Mouse (Mus musculus) ovary, postnatal 14 days (tissue): ENCODE measurements around the gene Gpn1.
"Not testable (repeated sequence)": the region's sequence is repeated elsewhere in the genome, so short reads cannot be mapped to it uniquely, and the experiment has no call there.

Source experiments
- DNase-seq: peaks from one replicate; pipeline ENCODE4 v3.0.0; 2022; ENCODE audit warnings: low spot score

The Gpn1 gene

DNA sequence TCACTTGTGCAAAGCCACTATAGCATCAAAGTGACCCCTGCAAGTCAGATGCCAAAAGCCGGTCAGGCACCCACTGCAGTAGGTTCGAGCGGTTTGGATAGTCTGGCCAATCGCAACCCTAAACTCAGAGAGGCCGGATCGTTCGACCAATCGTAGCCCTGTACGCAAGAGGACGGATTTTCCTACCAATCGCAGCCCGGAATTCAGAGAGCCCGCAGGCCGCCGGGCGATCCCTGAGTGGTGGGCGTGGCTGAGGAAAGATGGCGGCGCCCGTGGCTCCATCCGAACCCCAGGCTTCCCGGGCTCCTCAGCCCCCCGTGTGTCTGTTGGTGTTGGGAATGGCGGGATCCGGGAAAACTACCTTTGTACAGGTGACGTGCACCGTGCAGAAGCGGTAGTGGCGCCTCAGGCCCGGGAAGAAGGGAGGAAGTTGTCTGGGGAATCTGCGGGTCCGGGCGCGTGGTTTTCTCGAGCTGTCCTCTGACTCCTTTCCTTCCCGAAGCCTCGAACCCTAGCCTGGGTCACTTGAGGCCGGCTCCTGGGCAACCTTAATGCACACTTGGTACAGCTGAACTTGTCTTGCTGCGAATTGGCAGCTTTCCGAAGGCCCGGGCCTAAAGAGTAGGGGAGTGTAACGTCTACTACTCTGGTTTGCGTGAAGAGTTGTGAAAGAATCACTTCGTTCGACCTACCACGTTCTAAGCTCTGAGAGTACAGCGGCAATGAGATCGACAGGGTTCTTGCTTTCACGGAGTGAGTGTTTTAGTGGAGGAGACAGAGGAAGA, at the start of gene Gpn1:
Gene Gpn1, plus strand, starts transcription at position 229 of the 785 bp plus-strand sequence.
- DNase-seq: peak; percentile 81

DNA sequence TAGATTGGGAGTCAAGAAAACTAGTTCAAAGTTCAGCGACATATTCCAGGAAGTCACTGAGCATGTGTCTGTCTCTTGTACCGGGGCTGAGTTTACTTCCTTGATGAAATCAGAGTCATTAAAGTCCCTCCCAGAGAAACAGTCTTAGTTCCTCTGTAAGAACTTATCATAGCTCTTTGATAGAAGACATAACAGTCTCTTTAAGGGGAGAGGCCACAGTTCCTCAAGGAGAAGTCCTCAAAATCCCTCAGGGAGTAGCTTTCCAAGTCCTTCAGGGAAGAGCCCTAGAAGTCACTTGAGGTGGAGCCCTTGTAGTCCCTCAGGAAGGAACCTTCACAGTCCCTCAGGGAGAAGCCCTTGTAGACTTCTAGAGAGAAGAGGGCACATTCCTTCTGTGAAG, 43.2 kb upstream of the Gpn1 start:
- no peak for DNase-seq

DNA sequence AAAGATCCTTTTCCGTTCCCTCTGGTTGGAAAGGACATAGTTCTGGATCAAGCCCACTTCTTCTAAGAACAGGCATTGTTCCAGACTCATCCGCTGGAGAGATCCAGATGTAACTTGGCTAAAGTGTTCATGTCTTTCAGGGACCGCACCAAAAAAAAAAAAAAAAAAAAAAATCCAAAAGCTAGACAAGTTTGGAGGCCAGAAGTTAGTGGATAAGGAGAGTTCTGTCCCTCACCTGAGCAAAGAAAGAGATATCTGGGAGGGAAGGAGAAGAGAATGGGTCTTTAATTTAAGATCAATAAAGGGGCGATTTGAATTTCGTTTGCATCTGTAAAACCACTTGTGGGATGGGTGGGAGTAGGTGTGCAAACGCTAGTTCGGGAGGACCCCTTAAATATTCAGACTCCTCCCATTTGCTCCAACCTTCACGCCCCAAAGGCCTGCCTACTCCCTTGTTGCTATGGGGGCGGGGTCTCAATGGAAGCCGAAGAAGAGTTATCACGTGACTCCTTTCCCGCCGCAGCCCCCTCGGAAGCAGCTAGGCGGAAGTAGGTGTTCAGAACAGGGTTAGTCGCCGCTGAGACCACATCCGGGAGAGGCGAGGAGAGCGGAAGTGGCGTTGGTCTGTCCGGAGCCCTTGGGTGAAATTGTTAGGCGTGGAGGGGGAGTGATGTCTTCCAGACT, 42.5 kb upstream of the Gpn1 start, which contains the start of gene Zfp512:
Gene Zfp512, plus strand, starts transcription at position 554 of the 684 bp plus-strand sequence.
- DNase-seq: peak; percentile 88

DNA sequence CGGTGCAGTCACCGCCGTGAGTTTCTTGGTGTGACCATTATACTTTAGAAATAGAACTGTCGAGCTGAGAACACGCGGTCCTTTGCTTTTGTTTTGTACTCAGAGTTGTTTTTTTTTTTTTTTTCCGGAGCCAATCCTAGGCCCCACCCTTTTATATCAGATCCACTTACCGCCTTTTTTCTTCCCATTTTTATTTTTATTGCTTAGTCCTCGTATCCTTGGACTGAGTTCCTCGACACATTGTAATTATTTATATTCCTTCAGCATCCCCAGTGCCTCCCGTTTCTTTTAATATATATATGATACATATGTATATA, 42.0 kb upstream of the Gpn1 start:
- no peak for DNase-seq

DNA sequence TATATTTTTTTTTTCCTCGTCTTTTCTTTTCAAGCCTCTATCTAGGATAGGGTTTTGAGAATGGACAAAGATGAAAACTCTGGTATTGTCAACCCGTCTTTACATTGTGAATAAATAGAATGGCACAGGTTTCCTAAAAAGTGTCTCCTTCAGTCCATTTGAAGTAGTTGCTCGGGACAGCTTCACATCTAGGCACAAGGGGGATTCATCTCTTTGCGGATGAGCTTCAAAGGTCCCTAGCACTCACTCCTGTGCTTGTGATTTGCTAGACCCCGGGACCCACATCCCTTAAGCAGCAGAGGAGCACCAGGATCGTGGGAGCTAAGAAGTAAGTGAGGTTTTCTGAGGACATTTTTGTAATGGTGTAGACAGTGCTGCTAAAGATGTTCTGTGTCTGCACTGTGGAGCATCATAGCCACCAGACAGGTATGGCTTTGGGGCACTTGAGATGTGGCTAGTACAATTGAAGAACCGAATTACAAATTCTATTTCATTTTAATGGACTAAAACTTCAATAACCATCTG, 41.6 kb upstream of the Gpn1 start:
- DNase-seq: no peak

DNA sequence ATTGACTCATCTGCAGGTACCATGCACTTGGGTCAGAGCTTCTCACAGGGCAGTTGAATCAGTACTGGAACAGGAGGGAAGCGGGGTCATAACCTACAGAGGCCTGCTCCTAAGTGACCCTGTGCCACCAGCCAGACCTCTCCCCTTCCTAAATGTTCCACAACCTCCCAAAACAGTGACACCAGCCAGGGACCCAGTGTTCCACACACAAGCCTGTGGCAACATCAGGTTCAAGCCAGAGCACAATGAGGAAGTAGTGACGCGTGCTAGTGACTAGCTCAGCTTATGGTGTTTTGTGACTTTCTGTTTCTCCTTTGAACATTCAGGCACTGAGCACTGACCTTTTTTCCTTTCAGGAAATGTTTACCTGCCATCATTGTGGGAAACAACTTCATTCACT, 26.7 kb upstream of the Gpn1 start:
- DNase-seq: no peak

DNA sequence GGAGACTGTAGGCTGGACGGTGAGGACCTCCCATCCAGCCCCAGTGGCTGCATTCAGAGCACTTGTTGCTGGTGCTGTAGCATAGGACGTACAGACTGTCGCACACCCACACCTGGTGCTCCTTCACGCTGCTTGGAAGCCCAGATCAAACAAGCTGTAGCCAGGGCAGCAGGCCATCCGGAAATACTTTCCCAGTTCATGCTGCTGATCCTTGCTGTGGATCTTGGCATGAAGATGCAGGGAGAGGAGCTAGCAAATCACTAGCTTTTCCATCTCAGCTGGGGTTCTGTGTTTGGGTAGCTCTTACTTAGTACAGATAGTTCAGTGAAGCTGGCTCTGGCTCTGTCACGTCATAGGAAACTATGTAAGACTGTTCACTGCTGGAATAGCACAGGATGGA, 24.8 kb upstream of the Gpn1 start:
- DNase-seq: no peak

DNA sequence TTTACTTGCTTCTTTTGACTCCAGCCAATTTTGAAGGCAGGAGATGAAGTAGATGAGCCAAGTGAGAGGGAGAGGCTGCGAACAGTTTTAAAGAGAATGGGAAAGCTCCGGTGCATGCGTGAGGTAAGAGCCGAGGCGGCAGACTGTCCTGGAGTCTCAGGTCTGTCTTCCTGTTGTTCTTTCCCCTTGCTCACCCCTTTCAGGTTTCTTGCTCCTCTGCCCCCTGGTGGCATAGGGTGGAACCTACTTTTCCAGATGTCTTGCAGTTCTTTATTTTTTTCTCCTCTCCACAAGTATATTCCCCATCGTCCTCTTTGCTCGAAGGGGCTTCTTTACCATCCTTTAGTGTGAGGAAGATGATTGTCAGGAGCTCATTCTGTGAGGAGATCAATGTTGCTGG, 24.2 kb upstream of the Gpn1 start:
- peak; percentile 43 for DNase-seq

DNA sequence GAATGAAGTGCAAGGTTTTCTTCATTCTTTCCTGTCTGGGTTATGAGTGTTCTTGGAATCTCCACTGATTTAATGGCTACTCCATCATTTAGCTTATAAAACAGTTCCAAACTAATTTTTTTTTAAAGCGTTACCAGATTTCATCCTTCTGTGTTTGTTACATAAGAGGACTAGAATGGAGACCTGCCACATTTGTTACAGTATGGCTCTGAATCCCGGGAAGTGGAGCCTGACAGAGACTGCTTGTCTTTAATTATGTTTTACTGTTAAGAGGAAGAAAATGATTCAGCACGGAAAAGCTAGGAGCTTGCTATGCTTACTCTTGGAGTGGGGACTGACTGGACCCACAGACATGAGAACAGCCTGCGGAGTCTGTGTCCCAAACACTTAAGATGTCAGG, 14.0 kb upstream of the Gpn1 start:
- DNase-seq: no peak

DNA sequence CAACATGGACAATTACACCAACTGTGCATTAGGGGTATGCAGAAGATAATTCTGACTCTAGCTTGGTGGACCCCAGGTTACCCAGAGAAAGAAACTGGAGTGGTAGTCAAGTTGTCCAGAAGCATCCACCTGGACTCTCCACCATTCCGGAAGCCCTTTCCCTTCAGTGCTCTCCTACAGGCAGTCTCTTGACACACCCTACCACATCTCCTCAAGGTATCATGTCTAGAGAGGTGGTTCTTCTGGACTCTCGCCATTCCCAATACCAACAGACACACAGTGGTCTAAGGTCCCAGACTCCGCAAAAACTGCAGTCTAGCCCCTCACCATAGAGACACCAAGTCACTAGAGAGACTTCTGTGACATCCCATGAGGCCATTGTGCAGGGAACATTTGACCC, 9.1 kb upstream of the Gpn1 start, which contains the start of gene 4930548H24Rik:
Gene 4930548H24Rik, plus strand, starts transcription at position 301 of the 400 bp plus-strand sequence.
- DNase-seq: no peak

DNA sequence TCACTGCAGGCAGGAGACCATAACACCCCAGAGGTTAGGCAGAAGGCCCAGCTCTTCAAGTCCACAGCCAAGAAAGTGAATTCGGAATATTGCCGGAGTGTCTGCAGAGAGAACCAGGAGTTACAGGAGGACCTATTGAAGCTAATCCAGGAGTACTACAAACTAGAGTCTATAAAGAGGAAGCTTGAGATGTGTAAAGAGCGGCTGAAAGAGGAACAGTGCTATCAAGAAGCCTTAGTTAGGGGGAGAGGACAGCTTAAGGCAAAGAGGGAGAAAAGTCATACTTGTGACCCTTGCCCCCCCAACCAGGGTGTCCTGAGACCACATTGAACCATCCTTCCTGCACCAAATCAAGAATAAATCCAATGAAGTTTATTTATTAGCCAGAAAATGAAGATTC, 6.7 kb upstream of the Gpn1 start:
- no peak for DNase-seq

DNA sequence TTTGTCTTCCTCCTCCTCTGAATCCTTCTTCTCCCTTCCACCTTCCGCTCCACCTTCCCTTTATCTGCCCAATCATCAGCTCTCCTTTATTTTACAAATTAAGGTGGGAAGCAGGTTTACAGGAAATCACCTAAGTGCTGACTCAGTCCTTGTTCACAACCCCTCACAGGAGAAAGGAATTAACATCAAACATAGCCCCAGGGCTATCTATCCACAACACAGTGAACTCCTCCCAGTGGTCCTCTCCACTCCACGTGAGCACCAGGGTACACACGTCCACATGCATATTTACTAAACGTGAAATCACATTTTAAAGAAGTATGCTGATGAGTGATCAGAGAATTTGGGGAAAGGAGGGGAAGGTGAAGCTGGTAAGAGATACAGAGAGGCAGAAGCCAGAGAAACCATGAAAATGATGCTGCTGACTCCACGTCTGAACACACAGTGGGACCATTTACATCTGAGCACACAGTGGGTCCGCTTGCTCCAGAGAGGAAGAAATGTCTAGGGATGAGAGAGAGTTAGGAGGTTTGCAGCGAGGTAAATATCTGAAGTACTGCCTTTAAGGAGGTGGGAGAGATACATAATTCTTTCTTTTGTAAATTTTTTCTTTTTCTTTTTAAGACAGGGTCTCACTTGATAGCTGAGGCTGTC, 5.3 kb upstream of the Gpn1 start:
- no peak for DNase-seq

DNA sequence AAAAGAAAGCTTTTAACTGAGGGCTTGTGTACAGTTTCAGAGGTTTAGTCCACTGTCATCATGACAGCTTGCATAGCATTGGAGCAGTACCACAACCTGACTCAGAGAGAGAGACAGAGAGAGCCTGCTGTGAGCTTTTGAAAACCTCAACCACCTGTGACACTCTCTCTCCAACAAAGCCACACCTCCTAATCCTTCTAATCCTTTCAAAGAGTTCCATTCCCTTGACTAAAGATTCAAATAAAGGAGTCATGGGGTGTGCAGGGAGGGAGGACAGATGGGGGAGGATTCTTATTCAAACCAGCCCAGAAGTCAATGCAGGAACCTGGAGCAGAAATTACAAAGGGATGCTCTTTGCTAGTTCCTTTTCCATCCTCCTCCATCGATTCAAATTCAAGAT, 2.5 kb upstream of the Gpn1 start:
- DNase-seq: no peak

DNA sequence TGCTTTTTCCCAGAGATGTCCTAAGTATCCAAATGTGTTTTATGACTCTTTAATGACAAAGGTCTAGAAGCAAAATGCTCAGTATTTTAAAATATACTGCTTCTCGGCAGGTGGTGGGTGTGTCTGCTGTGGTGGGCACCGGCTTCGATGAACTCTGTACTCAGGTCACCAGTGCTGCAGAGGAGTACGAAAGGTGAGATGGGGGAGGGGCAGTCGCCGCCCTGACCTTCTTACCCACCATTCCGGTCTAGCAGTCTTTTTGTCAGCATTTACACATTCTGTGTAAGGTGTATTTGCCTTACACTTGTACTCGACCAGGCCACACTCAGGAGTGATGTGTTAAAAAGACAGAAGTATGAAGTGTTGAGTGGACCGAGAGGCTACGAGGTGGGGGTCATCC, 10.3 kb downstream of the Gpn1 start:
- DNase-seq: no peak

DNA sequence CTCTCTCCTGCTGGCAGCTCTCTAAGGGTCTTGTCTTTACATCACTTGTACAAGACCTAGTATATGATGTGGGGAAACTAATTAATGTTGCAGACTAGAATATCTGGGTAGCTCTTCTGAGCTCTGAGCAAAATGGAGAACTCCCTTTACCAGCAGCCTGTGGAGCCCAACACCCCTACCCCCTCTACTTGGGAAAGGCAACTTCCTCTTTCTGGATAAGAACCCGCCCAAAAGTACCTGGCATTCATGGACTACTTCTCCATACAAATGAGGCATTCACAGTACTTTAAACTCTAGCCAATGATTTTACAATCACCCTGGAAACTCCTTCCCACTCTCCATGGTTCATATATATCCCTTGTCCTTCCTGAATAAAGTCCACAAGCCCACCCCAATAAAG, 17.9 kb downstream of the Gpn1 start:
- DNase-seq: no peak

DNA sequence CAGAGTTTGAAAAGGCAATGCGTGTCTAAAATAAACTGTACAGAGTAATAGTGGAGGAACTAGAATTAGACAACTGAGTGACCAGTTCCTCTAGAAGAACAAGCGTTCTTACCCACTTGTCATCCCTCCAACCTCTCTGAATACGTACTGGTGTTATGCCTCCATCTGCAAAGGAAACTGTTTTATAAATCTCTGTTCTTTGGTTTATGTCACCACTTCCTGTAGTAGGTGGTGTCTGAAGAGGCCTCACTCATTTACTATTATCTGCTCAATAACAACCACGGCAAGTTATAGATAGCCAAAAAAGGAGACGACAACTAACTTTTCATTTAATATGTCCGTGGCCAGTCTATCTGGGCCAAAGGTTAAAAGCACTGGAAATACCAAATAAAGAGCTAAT, 26.0 kb downstream of the Gpn1 start:
- no peak for DNase-seq

DNA sequence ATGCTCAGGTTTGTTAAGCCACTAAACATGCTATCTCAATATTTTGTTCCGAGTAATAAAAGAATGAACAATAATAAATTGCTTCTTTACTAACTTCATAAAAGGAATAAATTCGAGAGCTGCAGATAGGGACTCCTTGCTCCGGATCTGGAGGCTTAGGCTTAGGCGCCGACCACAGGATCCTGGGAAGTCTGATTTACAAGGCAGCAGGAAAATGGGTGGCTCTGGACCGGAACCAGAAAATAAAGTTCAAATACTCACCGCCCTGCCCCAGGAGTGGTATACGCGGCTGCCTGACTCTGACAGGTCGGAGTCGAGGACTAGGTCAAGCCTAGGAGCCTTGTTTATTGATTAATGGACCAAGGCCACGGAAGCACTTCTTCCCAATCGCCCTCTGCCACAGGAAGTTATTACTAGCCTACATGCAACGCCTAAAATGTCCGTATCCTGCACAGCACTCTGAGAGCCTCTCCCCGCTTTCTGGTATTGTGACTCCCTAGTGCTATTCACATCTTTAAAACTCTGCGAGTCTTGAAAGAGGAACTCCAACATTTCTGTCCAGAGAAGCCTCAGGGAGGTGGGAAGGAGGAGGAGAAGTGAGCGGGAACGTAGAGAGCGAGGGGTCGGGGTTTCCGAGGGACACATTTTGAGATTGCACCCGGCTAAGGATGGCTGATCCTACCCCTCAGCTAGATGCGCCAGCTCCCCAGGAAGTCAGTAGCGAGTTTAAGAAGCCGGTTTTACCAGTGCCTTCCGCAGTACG, 32.0 kb downstream of the Gpn1 start, which contains the start of gene Slc4a1ap:
Gene Slc4a1ap, plus strand, starts transcription at position 642 of the 763 bp plus-strand sequence.
- DNase-seq: peak; percentile 77

DNA sequence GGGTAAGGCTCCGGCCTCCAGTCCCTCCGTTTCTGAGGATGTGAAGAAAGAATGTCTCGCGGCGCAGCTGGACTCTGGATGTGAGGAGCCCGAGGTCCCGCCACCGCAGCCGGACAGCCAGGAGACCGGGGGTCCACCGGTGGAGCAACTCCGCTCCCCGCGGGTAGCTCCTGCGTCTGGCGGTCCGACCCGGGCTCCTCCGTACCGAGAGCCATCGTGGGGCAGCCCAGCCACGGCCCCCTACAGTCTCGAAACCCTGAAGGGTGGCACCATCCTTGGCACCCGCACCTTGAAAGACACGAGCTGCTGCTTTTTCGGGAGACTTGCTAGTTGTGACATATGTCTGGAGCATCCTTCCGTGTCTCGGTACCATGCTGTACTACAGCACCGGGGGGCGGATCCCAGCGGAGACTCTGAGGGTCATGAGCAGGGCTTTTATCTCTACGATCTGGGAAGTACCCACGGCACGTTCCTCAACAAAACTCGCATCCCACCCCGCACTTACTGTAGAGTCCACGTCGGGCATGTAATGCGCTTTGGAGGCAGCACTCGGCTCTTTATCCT, 32.7 kb downstream of the Gpn1 start:
- peak; percentile 9 for DNase-seq

DNA sequence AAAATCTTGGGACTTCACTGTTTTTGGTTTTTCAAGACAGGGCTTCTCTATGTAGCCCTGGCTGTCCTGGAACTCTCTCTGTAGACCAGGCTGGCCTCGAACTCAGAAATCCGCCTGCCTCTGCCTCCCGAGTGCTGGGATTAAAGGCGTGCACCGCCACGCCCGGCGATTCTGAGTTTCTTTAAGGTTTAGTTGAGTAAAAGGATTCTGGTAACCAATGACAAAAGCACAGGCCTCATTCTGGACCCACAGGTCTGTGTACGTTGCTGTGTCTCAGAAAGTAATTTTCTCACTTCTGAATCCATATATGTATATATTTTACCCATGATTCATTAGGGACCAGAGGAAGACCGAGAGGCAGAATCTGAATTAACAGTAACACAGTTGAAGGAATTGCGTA, 33.2 kb downstream of the Gpn1 start, which contains the start of gene Supt7l:
Gene Supt7l, minus strand, starts transcription at position 101 of the 400 bp plus-strand sequence.
- not testable (repeated sequence) for DNase-seq

DNA sequence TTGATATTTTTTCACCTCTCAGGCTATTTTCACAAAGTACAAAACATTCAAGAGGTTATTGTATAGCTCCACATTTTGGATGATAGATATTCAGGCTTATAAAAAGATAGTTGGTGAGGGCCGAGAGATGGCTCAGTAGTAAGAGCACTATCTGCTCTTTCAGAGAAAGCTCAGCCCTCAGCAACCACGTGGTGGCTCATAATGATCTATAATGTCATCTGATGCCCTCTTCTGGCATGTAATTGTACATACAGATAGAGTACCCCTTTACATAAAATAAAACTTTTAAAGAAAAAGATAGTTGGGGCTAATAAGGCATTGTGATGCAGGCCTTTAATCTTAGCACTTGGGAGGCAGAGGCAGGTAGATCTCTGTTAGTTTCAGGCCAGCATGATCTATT, 34.0 kb downstream of the Gpn1 start:
- DNase-seq: no peak

DNA sequence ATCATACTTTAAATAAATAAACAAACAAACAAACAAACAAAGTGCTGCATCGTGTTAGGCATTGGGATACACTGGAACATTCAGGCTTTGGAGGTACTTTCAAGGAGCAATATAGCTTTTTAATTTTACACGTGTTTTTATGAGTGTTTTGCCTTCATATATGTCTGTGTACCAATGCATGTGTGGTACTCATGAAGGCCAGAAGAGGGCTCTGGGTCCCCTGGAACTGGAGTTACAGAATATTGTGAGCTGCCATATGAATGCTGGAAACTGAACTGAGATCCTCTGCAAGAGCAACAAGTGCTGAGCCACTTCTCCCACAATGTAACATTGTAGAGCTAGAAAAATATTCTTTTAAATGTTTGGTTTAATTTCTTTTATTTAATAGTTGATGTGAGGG, 40.7 kb downstream of the Gpn1 start:
- no peak for DNase-seq

DNA sequence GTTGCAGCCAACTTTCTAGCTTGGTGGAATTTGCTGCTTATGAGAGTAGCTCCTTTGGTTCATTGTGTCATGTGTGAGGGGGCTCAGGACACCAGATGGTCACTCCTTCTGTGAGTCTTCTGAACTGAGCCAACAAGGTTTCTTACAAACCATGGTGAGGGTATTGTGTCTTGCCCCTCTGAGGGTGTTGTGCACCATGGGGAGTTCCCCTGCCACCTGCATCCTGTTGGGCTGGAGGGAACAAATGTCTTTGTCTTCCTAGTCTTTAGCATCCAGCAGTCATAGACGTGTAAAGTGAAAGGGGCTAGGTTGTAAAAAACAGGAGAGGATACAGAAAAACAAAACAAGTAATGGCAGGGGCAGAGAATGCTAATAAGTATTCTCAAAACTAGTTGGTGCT, 64.9 kb downstream of the Gpn1 start:
- DNase-seq: no peak
